Mouse (Mus musculus) testis, adult 2 months (tissue): ENCODE measurements at regions not wholly inside any gene's neighbourhood (a gene's known extent, or its start where the extent isn't known, plus 50 kb on each side); places are given as distances from the start of the nearest gene placed in this dataset.

ENCODE experiments used
- H3K27ac ChIP-seq: fragments of 200-500 bp; 2 replicates; pipeline ENCODE4 v1.5.1; 2012; ENCODE audit warnings: low read depth, low read length; ENCODE audit not compliant: control insufficient read depth, insufficient read depth
- H3K27me3 ChIP-seq: fragments of 200-500 bp; 2 replicates; pipeline ENCODE4 v1.6.1; 2012; ENCODE audit warnings: mild to moderate bottlenecking, low read length, moderate library complexity; ENCODE audit not compliant: control insufficient read depth, insufficient read depth
- H3K36me3 ChIP-seq: fragments of 200-500 bp; 2 replicates; pipeline ENCODE4 v1.6.1; 2012; ENCODE audit warnings: mild to moderate bottlenecking, low read length; ENCODE audit not compliant: control insufficient read depth, insufficient read depth
- H3K4me1 ChIP-seq: fragments of 200-500 bp; 2 replicates; pipeline ENCODE4 v1.6.1; 2012; ENCODE audit warnings: low read length; ENCODE audit not compliant: control insufficient read depth, insufficient read depth
- H3K4me3 ChIP-seq: fragments of 200-500 bp; 2 replicates; pipeline ENCODE4 v1.5.1; 2012; ENCODE audit warnings: low read depth, mild to moderate bottlenecking, low read length, moderate library complexity, mixed read lengths; ENCODE audit not compliant: control insufficient read depth
- CTCF ChIP-seq: fragments of 200-500 bp; IDR thresholded peaks from 2 replicates; pipeline ENCODE4 v1.5.1; 2012; ENCODE audit warnings: low read depth, mild to moderate bottlenecking, inconsistent platforms, low read length, moderate library complexity; ENCODE audit not compliant: control insufficient read depth, insufficient read depth, insufficient replicate concordance
- POLR2A ChIP-seq: fragments of 200-500 bp; IDR thresholded peaks from 2 replicates; pipeline ENCODE4 v1.6.1; 2012; ENCODE audit warnings: low read depth, mild to moderate bottlenecking, inconsistent platforms, low read length, moderate library complexity; ENCODE audit not compliant: control insufficient read depth

- TF ChIP-seq POLR2A (no peak), CTCF (no peak)
- no peak overlapping the region for H3K4me3 ChIP-seq
These were observed 225.5 kb upstream of the Gm6657 start for GRCm38 (mm10) chr12:77968543-77968942.

GRCm38 (mm10) chr12:77970026-77970425 is 224.0 kb upstream of the Gm6657 start:
- no peaks in the 10 kb centered on the region for H3K36me3 ChIP-seq
- TF ChIP-seq CTCF (no peak), POLR2A (no peak)
- H3K4me3 ChIP-seq, result no peak overlapping the region
- no peak overlapping the region for H3K27ac ChIP-seq
- H3K27me3 ChIP-seq, result no peaks in the 10 kb centered on the region
- H3K4me1 ChIP-seq, result no peaks in the 10 kb centered on the region

More at GRCm38 (mm10) chr12:77968543-77968942, 225.5 kb upstream of the Gm6657 start:
- H3K36me3 ChIP-seq, result no peaks in the 10 kb centered on the region
- H3K27ac ChIP-seq, result no peak overlapping the region
- no peaks in the 10 kb centered on the region for H3K4me1 ChIP-seq
- H3K27me3 ChIP-seq, result no peaks in the 10 kb centered on the region

- Histone ChIP-seq H3K36me3 (no peaks in the 10 kb centered on the region), H3K27ac (no peak overlapping the region), H3K27me3 (no peaks in the 10 kb centered on the region), H3K4me1 (no peaks in the 10 kb centered on the region), H3K4me3 (no peak overlapping the region)
- TF ChIP-seq CTCF (no peak), POLR2A (no peak)
These were observed 221.9 kb upstream of the Gm6657 start for GRCm38 (mm10) chr12:77972165-77972564.

GRCm38 (mm10) chr12:77976952-77977351 is 217.1 kb upstream of the Gm6657 start:
- Histone ChIP-seq H3K27ac (no peak overlapping the region), H3K27me3 (no peaks in the 10 kb centered on the region), H3K4me1 (no peaks in the 10 kb centered on the region), H3K4me3 (no peak overlapping the region), H3K36me3 (no peaks in the 10 kb centered on the region)
- TF ChIP-seq POLR2A (no peak), CTCF (no peak)

- Histone ChIP-seq H3K27ac (no peak overlapping the region), H3K4me3 (no peak overlapping the region), H3K4me1 (no peaks in the 10 kb centered on the region), H3K27me3 (no peaks in the 10 kb centered on the region), H3K36me3 (no peaks in the 10 kb centered on the region)
- no peak for TF ChIP-seq CTCF
- no peak for TF ChIP-seq POLR2A
These were observed 207.3 kb upstream of the Gm6657 start for GRCm38 (mm10) chr12:77986738-77987137.

- H3K36me3 ChIP-seq, result no peaks in the 10 kb centered on the region
- no peaks in the 10 kb centered on the region for H3K27me3 ChIP-seq
- no peak overlapping the region for H3K27ac ChIP-seq
- no peaks in the 10 kb centered on the region for H3K4me1 ChIP-seq
- H3K4me3 ChIP-seq, result no peak overlapping the region
- TF ChIP-seq POLR2A, result no peak
These were observed 204.3 kb upstream of the Gm6657 start for GRCm38 (mm10) chr12:77989766-77990165.

- TF ChIP-seq POLR2A (no peak), CTCF (no peak)
- Histone ChIP-seq H3K36me3 (no peaks in the 10 kb centered on the region), H3K4me3 (no peak overlapping the region), H3K27ac (no peak overlapping the region), H3K27me3 (no peaks in the 10 kb centered on the region), H3K4me1 (no peaks in the 10 kb centered on the region)
These were observed 202.4 kb upstream of the Gm6657 start for GRCm38 (mm10) chr12:77991627-77992026.

GRCm38 (mm10) chr12:77994176-77994575 is 199.9 kb upstream of the Gm6657 start:
- Histone ChIP-seq H3K36me3 (no peaks in the 10 kb centered on the region), H3K27ac (no peak overlapping the region), H3K27me3 (no peaks in the 10 kb centered on the region), H3K4me3 (no peak overlapping the region), H3K4me1 (no peaks in the 10 kb centered on the region)
- TF ChIP-seq POLR2A (no peak), CTCF (no peak)
